Mouse (Mus musculus): ENCODE results near the gene Psmd2.

DNA sequence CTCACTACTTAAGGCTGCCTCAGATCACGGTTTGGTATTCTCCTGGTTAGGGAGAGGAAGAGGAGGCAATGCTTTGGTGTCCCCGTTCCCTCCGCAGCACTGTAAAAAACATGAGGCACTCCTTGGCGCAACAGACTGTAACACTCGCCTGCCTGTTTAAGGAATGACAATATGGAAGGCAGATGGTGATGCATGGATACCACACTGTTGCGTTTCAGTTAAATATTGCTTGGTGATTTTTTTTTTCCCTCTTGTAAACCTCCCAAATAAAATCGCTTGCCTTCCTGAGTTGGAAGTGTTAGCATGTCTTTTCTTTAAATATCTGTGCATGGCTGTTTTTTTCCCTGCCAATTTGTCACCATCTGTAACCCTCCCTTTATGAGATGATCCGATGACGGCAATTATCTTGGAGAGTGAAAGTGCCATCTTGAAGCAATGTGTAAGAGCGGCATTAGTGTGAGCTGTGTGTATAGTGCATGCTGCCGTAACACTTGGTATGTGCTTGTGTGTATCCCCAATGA, 22.5 kb upstream of the Psmd2 start:
- no peak for TF ChIP-seq POLR2A (IDR thresholded peaks at IDR 0.05; ENCODE audit: low read depth, low read length)
- TF ChIP-seq CTCF (IDR thresholded peaks at IDR 0.05; ENCODE audit: borderline replicate concordance, insufficient read depth, low read length) = no peak

Measured in embryonic fibroblast, embryonic 13.5 days (primary cell).